Mouse (Mus musculus): ENCODE measurements around the gene Entpd8.

Gene Entpd8

GRCm38 (mm10) chr2:25098005-25098615 lies 18.0 kb downstream of the Entpd8 start:
- DNase-seq: no peak

- DNase-seq: peak; percentile 54
Observed at GRCm38 (mm10) chr2:25098956-25099355, 18.9 kb downstream of the Entpd8 start.

GRCm38 (mm10) chr2:25099703-25100102 lies 19.6 kb downstream of the Entpd8 start:
- no peak for DNase-seq

- no peak for DNase-seq
Observed at GRCm38 (mm10) chr2:25104122-25104521, 24.0 kb downstream of the Entpd8 start.

- DNase-seq: peak; percentile 20
Observed at GRCm38 (mm10) chr2:25106045-25106444, 25.9 kb downstream of the Entpd8 start.

GRCm38 (mm10) chr2:25109487-25109886 lies 29.4 kb downstream of the Entpd8 start:
- DNase-seq: no peak

GRCm38 (mm10) chr2:25110505-25111183 lies 30.5 kb downstream of the Entpd8 start:
- DNase-seq: peak; percentile 58

- peak; percentile 68 for DNase-seq
Observed at GRCm38 (mm10) chr2:25111184-25111791, 31.2 kb downstream of the Entpd8 start.

GRCm38 (mm10) chr2:25114308-25114707 lies 34.2 kb downstream of the Entpd8 start:
- no peak for DNase-seq

GRCm38 (mm10) chr2:25115442-25115841 lies 35.3 kb downstream of the Entpd8 start:
- no peak for DNase-seq

- no peak for DNase-seq
Observed at GRCm38 (mm10) chr2:25120963-25121362, 40.9 kb downstream of the Entpd8 start.

- DNase-seq: no peak
Observed at GRCm38 (mm10) chr2:25122666-25123065, 42.6 kb downstream of the Entpd8 start.

GRCm38 (mm10) chr2:25123527-25123926 lies 43.4 kb downstream of the Entpd8 start:
- DNase-seq: no peak

- no peak for DNase-seq
Observed at GRCm38 (mm10) chr2:25124411-25124810, 44.3 kb downstream of the Entpd8 start.

- DNase-seq: no peak
Observed at GRCm38 (mm10) chr2:25125146-25125545, 45.0 kb downstream of the Entpd8 start.

- no peak for DNase-seq
Observed at GRCm38 (mm10) chr2:25126011-25127010, 46.2 kb downstream of the Entpd8 start.

- DNase-seq: peak; percentile 82
Observed at GRCm38 (mm10) chr2:25127206-25127605, 47.1 kb downstream of the Entpd8 start.

- no peak for DNase-seq
Observed at GRCm38 (mm10) chr2:25128072-25128471, 48.0 kb downstream of the Entpd8 start.

- no peak for DNase-seq
Observed at GRCm38 (mm10) chr2:25131601-25132000, 51.5 kb downstream of the Entpd8 start.
